Mouse (Mus musculus) limb, embryonic 12.5 days (tissue): ENCODE results near the gene Zdhhc16. TPM values are rescaled to one million over a fixed set of nuclear protein-coding genes. Genes with fewer than 3 reads are reported as not detected.

Source experiments
- ATAC-seq: fragments of 200-750 bp; cut with Nextera tagmentation; 2 replicates; pipeline ENCODE4 v1.8.0; 2017; ENCODE audit warnings: low read depth, moderate TSS enrichment; ENCODE audit not compliant: insufficient number of reproducible peaks, insufficient read depth, low FRiP score, low TSS enrichment
- H3K27ac ChIP-seq: fragments of 300-500 bp; sonication (generic); 2 replicates; pipeline ENCODE4 v1.5.1; 2016; ENCODE audit warnings: mild to moderate bottlenecking, moderate library complexity
- H3K27me3 ChIP-seq: fragments of 300-500 bp; sonication (generic); 2 replicates; pipeline ENCODE4 v1.6.1; 2016; ENCODE audit warnings: mild to moderate bottlenecking, moderate library complexity
- H3K36me3 ChIP-seq: fragments of 300-500 bp; sonication (generic); 2 replicates; pipeline ENCODE4 v1.6.1; 2016; ENCODE audit warnings: mild to moderate bottlenecking, moderate library complexity
- H3K4me1 ChIP-seq: fragments of 300-500 bp; sonication (generic); replicated peaks from 2 replicates; pipeline ENCODE4 v1.6.1; 2016
- H3K4me2 ChIP-seq: fragments of 300-500 bp; sonication (generic); 2 replicates; pipeline ENCODE4 v1.6.1; 2016; ENCODE audit warnings: mild to moderate bottlenecking, moderate library complexity
- H3K4me3 ChIP-seq: fragments of 300-500 bp; sonication (generic); replicated peaks from 2 replicates; pipeline ENCODE4 v1.5.1; 2016; ENCODE audit warnings: mild to moderate bottlenecking
- H3K9ac ChIP-seq: fragments of 300-500 bp; sonication (generic); replicated peaks from 2 replicates; pipeline ENCODE4 v1.6.1; 2016; ENCODE audit warnings: mild to moderate bottlenecking, moderate library complexity
- H3K9me3 ChIP-seq: fragments of 300-500 bp; sonication (generic); 2 replicates; pipeline ENCODE4 v1.6.1; 2016; ENCODE audit warnings: mild to moderate bottlenecking, moderate library complexity
- WGBS: fragments of 180-500 bp; shearing (Covaris S2); methylation state at CpG from one replicate; pipeline ENCODE4 v1.1.7; 2016; 5-methylcytosine and 5-hydroxymethylcytosine counted together
- polyA plus RNA-seq: library from polyadenylated mRNA; unstranded; fragments of >200 nt; fragmentation: Nextera tagmentation; extraction: Ambion mirVana; gene quantifications from 2 replicates; pipeline ENCODE4 v1.2.1, GENCODE M21; 2016

Gene Zdhhc16
- polyA plus RNA-seq, 1 experiment from 2014 or later = 87.6 TPM

DNA sequence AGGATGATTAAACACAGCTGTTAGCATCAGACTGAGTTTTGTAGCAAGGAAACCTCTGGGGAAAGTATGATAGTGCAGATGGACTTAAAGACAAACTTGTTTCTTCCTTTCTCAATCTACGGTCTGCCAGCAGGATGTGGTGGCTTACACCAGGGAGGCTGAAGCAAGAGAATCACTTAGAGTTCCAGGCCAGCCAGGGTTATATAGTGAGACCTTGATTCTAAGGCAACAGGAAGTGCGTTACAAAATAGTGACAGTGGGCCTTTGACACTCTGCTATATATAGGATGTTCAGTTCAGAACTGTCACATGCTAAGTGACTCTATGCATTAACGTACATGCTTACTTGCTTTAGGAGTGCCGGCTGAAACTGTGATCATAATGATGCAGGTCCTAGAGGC lies 16.4 kb upstream of the Zdhhc16 start:
- no peak for ATAC-seq
- no peaks in the 10 kb centered on the region for H3K9me3 ChIP-seq
- H3K4me3 ChIP-seq = no peak overlapping the region
- H3K9ac ChIP-seq = no peak overlapping the region
- H3K27me3 ChIP-seq = no peaks in the 10 kb centered on the region
- H3K4me2 ChIP-seq = no peak overlapping the region
- 91% methylated on average over 4 of the region's 4 CpGs for WGBS
- H3K36me3 ChIP-seq = peaks cover 57% of the 10 kb centered on the region
- H3K4me1 ChIP-seq = peaks cover 19% of the 10 kb centered on the region
- H3K27ac ChIP-seq = no peak overlapping the region

DNA sequence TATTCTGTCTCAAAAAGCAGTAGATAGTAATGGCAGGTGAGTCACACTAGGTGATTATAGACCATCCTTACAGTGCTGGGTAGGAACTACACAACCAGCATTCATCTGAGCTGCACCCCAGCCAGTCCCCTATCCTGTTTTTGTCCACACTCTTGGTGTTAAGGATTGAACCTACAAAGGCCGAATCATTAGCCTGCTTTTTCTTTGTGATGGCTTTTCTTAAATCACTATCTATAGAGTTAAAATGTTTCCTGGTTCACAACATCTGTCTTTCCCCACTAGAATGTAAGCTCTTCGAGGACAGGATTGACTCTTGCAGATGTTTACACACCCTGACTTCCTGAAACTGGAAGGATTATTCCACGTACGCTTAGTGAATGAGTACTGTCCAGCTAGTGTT lies 13.8 kb upstream of the Zdhhc16 start:
- peaks cover 2% of the 10 kb centered on the region; the same call in 1 of the 2 replicates for H3K4me1 ChIP-seq
- H3K9me3 ChIP-seq = no peaks in the 10 kb centered on the region
- H3K9ac ChIP-seq = no peak overlapping the region
- H3K27me3 ChIP-seq = no peaks in the 10 kb centered on the region
- H3K27ac ChIP-seq = no peak overlapping the region
- H3K4me3 ChIP-seq = no peak overlapping the region
- 78% methylated on average over 4 of the region's 4 CpGs for WGBS
- peaks cover 79% of the 10 kb centered on the region for H3K36me3 ChIP-seq
- no peak overlapping the region for H3K4me2 ChIP-seq
- ATAC-seq = no peak

DNA sequence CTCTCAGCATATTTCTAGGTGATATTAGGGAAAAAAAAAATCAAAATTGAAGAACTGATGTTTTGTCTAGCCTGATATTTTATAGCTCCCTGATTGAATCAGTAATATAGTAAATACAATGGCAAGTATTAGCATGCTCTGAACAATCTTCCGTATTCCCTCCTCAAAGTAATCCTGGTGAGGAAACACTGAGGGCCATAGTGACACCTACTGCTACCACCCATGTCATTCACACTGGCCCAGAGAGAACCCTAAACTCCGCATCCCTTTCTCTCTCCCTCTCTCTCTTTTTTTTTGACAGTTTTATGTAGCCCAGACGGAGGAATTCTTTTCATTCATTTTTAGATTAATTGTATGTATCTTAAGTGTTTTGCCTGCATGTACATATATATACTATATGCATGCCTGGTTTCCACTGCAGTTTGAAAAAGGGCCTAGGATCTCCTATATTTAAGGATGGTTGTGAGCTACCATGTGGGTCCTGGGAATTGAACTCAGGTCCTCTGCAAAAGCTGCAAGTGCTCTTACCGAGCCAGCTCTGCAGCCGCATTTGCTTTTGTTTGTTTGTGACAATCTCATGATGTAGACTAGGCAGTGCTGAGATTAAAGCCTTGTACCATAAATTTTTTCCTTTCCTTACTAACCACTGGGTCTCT lies 12.7 kb upstream of the Zdhhc16 start:
- H3K9ac ChIP-seq = no peak overlapping the region
- peaks cover 78% of the 10 kb centered on the region for H3K36me3 ChIP-seq
- no peaks in the 10 kb centered on the region for H3K27me3 ChIP-seq
- no peak overlapping the region for H3K4me2 ChIP-seq
- ATAC-seq = no peak
- no peak overlapping the region for H3K27ac ChIP-seq
- H3K4me3 ChIP-seq = no peak overlapping the region
- no peaks in the 10 kb centered on the region for H3K4me1 ChIP-seq
- H3K9me3 ChIP-seq = no peaks in the 10 kb centered on the region
- 80% methylated on average over 5 of the region's 5 CpGs for WGBS

DNA sequence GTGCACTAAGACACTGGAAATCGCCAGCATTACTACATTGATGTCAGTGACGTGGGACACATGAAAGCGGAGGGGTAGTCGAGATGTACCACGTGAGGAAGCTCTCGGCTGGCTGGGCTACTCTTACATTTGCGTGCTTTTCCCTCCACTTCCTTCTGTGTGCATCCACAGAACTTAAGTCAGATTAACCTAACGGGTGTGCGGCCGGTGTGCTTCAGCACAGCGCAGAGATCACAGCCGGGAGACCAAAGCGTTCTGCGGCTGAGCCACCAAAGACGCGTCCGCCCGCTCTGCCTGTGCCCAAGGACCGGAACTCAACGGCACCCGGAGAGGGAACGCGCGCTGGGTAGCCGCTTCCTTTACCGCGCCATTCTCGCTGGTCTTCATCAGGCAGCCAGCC lies 594 bp upstream of the Zdhhc16 start:
- Histone ChIP-seq H3K4me1 (peaks cover 19% of the 10 kb centered on the region), H3K4me2 (peak overlapping the region; percentile 76), H3K4me3 (peak overlapping the region; percentile 92), H3K27me3 (no peaks in the 10 kb centered on the region), H3K36me3 (peaks cover 43% of the 10 kb centered on the region), H3K27ac (no peak overlapping the region), H3K9ac (peak overlapping the region; percentile 83), H3K9me3 (no peaks in the 10 kb centered on the region)
- ATAC-seq = no peak
- under 1% methylated on average over 28 of the region's 28 CpGs for WGBS

DNA sequence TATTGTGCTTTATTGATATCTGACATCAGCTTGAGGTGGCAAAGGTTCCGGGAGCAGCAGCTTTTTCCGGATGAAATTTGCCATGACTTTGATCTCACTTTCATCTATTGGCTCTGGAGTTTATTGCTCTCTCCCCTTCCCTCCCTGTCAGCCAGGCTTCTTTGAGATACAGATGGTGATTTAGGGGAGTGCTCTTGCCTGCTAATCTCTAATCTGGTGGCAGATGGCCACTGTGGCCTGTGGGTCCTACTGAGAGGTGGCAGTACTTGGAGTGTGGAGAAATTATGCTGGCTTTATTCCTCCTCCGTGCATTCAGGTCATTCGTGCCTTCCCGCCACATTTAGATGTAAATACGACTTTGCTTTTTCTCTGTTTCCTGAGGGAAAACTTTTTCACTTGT lies 844 bp downstream of the Zdhhc16 start:
- Histone ChIP-seq H3K4me2 (peak overlapping the region; percentile 76), H3K36me3 (peaks cover 44% of the 10 kb centered on the region), H3K4me1 (peaks cover 19% of the 10 kb centered on the region), H3K9me3 (no peaks in the 10 kb centered on the region), H3K27ac (no peak overlapping the region), H3K9ac (peak overlapping the region; percentile 83), H3K4me3 (peak overlapping the region; percentile 92), H3K27me3 (no peaks in the 10 kb centered on the region)
- WGBS = 10% methylated on average over 6 of the region's 6 CpGs
- ATAC-seq = no peak

DNA sequence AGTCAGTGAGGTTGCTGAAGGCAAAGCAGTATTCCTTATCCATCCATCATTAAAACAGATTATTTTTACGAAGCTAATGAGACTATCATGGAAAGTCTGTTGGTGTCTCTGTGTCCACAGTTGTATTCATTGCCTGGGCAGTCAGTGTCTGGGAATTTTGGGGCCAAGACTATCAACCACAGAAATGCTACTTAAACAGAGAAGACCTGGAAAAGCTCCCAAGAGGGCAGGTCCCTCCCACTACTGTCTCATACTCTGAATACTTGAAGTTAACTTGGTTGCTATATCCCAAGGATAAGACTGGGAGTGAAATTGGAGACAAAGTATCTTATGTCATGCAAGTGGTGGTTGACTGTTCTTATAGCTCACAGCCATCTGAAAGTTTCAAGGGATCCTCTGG lies 2.6 kb downstream of the Zdhhc16 start:
- 94% methylated on average over 1 of the region's 1 CpGs for WGBS
- Histone ChIP-seq H3K9ac (no peak overlapping the region), H3K36me3 (peaks cover 48% of the 10 kb centered on the region), H3K27me3 (no peaks in the 10 kb centered on the region), H3K4me2 (no peak overlapping the region), H3K4me1 (peaks cover 19% of the 10 kb centered on the region), H3K4me3 (no peak overlapping the region), H3K9me3 (no peaks in the 10 kb centered on the region), H3K27ac (no peak overlapping the region)
- ATAC-seq = no peak

DNA sequence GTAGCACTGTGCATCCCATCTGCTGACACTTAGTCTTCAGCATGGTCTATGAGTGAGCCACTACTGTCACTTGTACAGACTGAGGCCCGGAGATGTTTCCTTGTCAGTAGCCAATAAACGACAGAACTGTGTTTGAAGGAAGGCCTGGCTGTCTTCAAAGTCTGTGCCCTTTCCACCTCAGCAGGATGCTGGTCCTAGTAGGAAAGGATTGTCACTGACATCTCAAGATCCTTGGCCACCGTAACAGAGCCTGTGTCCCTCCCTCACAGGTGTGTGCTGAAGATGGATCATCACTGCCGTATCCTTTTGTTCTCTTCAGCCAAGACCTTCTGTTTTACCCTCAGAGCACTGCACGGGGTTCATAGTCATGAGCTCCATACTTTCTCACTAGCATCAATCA lies 5.3 kb downstream of the Zdhhc16 start:
- ATAC-seq = no peak
- Histone ChIP-seq H3K36me3 (peaks cover 69% of the 10 kb centered on the region), H3K4me2 (no peak overlapping the region), H3K27me3 (no peaks in the 10 kb centered on the region), H3K9me3 (no peaks in the 10 kb centered on the region), H3K4me3 (no peak overlapping the region), H3K4me1 (peaks cover 9% of the 10 kb centered on the region), H3K27ac (no peak overlapping the region), H3K9ac (no peak overlapping the region)
- 89% methylated on average over 5 of the region's 5 CpGs for WGBS

DNA sequence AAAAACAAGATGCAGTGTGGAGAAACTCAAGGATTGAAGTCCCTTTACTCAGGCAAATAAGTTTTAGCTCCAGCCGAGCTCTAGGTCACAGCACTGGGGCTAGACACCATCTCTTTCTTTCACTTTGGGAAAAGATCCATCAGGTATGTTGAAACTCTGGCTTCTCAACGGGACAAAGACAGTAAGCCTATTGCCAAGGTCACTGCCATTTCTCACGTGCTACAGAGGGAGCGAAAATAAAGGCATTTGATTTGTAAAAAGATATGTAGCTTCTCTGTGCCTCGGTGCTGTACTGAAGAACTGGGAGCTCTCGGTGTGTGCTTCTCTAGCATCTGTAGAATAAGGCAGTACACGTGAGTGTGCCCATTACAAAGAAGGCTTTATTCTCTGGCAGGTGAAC lies 10.6 kb downstream of the Zdhhc16 start:
- H3K9ac ChIP-seq = no peak overlapping the region
- H3K4me2 ChIP-seq = no peak overlapping the region
- H3K36me3 ChIP-seq = peaks cover 98% of the 10 kb centered on the region
- 90% methylated on average over 7 of the region's 7 CpGs for WGBS
- H3K4me1 ChIP-seq = no peaks in the 10 kb centered on the region
- no peaks in the 10 kb centered on the region for H3K9me3 ChIP-seq
- H3K27ac ChIP-seq = no peak overlapping the region
- H3K4me3 ChIP-seq = no peak overlapping the region
- no peaks in the 10 kb centered on the region for H3K27me3 ChIP-seq
- no peak for ATAC-seq

DNA sequence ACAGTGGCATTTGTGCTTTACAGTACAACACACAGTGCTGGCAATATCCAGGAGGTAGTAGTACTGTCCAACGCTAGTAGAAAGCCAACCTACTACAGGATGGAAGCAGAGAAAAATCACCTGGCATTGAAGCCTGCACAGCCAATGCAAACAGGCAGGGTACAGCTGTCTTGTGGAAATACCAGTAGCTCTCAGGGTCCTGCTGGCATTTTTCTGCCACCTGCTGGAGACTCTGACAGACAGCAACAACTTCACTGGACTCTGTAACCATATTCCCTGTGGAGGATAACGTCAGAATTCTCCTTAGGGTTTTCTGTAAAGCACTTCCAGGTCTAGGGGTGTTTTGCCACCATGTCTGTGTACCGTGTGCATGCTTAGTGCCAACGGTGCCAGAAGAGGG lies 19.0 kb downstream of the Zdhhc16 start:
- no peak overlapping the region for H3K9ac ChIP-seq
- no peaks in the 10 kb centered on the region for H3K27me3 ChIP-seq
- no peak overlapping the region for H3K4me2 ChIP-seq
- no peaks in the 10 kb centered on the region for H3K4me1 ChIP-seq
- no peak overlapping the region for H3K27ac ChIP-seq
- WGBS = 82% methylated on average over 4 of the region's 4 CpGs
- no peak for ATAC-seq
- no peaks in the 10 kb centered on the region for H3K9me3 ChIP-seq
- H3K4me3 ChIP-seq = no peak overlapping the region
- H3K36me3 ChIP-seq = peaks cover 100% of the 10 kb centered on the region

DNA sequence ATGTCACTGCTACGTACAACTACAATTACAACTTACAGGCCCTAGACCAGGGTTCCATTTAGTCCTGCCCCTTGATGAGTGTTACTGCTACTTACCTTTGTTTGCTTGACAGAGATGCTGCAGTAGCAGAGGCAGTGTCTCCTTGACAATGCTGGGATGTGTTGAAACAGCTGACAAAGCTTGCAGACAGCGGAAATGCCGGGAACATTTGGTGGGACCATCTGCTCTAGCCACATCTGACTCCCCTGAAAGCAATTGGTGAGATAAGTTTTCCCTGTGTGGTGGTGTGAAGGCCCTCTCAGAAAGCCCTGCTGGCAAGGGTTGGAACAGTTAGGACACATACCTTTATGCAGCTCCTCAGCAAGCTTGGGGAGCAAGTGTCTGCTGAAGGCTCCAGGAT lies 20.3 kb downstream of the Zdhhc16 start:
- Histone ChIP-seq H3K4me2 (no peak overlapping the region), H3K4me1 (no peaks in the 10 kb centered on the region), H3K27me3 (no peaks in the 10 kb centered on the region), H3K9ac (no peak overlapping the region), H3K4me3 (no peak overlapping the region), H3K9me3 (no peaks in the 10 kb centered on the region), H3K27ac (no peak overlapping the region), H3K36me3 (peaks cover 100% of the 10 kb centered on the region)
- no peak for ATAC-seq
- 84% methylated on average over 3 of the region's 3 CpGs for WGBS

DNA sequence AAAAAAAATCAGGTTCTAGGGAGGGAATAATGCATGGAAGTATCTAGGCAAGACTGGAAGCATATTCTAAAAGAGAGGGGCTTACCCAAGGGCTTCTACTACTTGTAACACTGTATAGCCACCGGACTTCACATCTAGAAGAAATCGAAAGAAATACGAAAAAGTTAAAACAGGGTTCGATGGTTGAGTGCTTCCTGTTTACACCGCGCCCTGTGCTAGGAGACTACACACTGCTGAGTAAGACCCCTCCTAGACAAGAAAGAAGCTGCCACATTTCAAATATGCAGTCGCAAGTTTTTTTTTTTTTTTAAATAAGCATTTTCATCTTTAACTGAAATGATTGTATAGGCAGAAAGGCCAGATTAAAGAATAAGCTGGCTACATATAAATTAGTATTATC lies 36.3 kb downstream of the Zdhhc16 start:
- H3K27ac ChIP-seq = no peak overlapping the region
- no peak overlapping the region for H3K4me3 ChIP-seq
- H3K9ac ChIP-seq = no peak overlapping the region
- no peak for ATAC-seq
- H3K9me3 ChIP-seq = no peaks in the 10 kb centered on the region
- H3K27me3 ChIP-seq = no peaks in the 10 kb centered on the region
- no peak overlapping the region for H3K4me2 ChIP-seq
- H3K36me3 ChIP-seq = peaks cover 50% of the 10 kb centered on the region
- H3K4me1 ChIP-seq = no peaks in the 10 kb centered on the region
- 96% methylated on average over 7 of the region's 7 CpGs for WGBS
